Mouse (Mus musculus) c-Kit-positive CD71-negative TER-119-negative erythroid progenitor cells, embryonic 14.5 days (primary cell): ENCODE data around the gene Prtn3.

Source experiments
- DNase-seq: peaks from one replicate; pipeline ENCODE4 v3.0.0-alpha.2; 2013; ENCODE audit warnings: low read depth

Prtn3 gene

GRCm38 (mm10) chr10:79874290-79874862 lies at the start of gene Prtn3, which contains the start of gene Plppr3:
TSS of gene Prtn3 (plus strand) at chr10:79874476.
TSS of gene Plppr3 (minus strand) at chr10:79874634.
- no peak for DNase-seq

GRCm38 (mm10) chr10:79831583-79831982 lies 42.7 kb upstream of the Prtn3 start:
- DNase-seq = no peak

GRCm38 (mm10) chr10:79832026-79832785 lies 42.1 kb upstream of the Prtn3 start:
- DNase-seq = no peak

- no peak for DNase-seq
Observed at GRCm38 (mm10) chr10:79832786-79833181, 41.5 kb upstream of the Prtn3 start.

- peak; percentile 64 for DNase-seq
Observed at GRCm38 (mm10) chr10:79834769-79835398, 39.4 kb upstream of the Prtn3 start.

- DNase-seq = no peak
Observed at GRCm38 (mm10) chr10:79836918-79837317, 37.4 kb upstream of the Prtn3 start.

- DNase-seq = no peak
Observed at GRCm38 (mm10) chr10:79838151-79838550, 36.1 kb upstream of the Prtn3 start.

- DNase-seq = no peak
Observed at GRCm38 (mm10) chr10:79840091-79840490, 34.2 kb upstream of the Prtn3 start.

GRCm38 (mm10) chr10:79840644-79841551 lies 33.4 kb upstream of the Prtn3 start:
- DNase-seq = no peak

- no peak for DNase-seq
Observed at GRCm38 (mm10) chr10:79842322-79842721, 32.0 kb upstream of the Prtn3 start.

- no peak for DNase-seq
Observed at GRCm38 (mm10) chr10:79843476-79843875, 30.8 kb upstream of the Prtn3 start.

- no peak for DNase-seq
Observed at GRCm38 (mm10) chr10:79846553-79846952, 27.7 kb upstream of the Prtn3 start.

- no peak for DNase-seq
Observed at GRCm38 (mm10) chr10:79849941-79850628, 24.2 kb upstream of the Prtn3 start.

GRCm38 (mm10) chr10:79851653-79852052 lies 22.6 kb upstream of the Prtn3 start:
- no peak for DNase-seq

GRCm38 (mm10) chr10:79852107-79852789 lies 22.0 kb upstream of the Prtn3 start:
- no peak for DNase-seq

- no peak for DNase-seq
Observed at GRCm38 (mm10) chr10:79852827-79853226, 21.4 kb upstream of the Prtn3 start.

- DNase-seq = no peak
Observed at GRCm38 (mm10) chr10:79853392-79853791, 20.9 kb upstream of the Prtn3 start.

- peak; percentile 100 for DNase-seq
Observed at GRCm38 (mm10) chr10:79853860-79854795, 20.1 kb upstream of the Prtn3 start, which contains the start of gene Ptbp1. TSS of gene Ptbp1 (plus strand) at chr10:79854427.

- no peak for DNase-seq
Observed at GRCm38 (mm10) chr10:79854801-79855541, 19.3 kb upstream of the Prtn3 start.
